Mouse (Mus musculus) gastrocnemius, adult 18-20 months (tissue): ENCODE results near the gene Gpd1. TPM values are rescaled to one million over a fixed set of nuclear protein-coding genes. Genes with fewer than 3 reads are reported as not detected.
"Not testable (repeated sequence)": the region's sequence is repeated elsewhere in the genome, so short reads cannot be mapped to it uniquely, and the experiment has no call there.

Experiments
- DNase-seq: peaks from one replicate; pipeline ENCODE4 v3.0.0; 2021; ENCODE audit warnings: low spot score
- total RNA-seq, 2 experiments: library from RNA; stranded (reverse); gene quantifications; 2 replicates each; pipeline ENCODE4 v1.2.3; 2021

Gene Gpd1
- total RNA-seq, 2 experiments from 2014 or later, result 366 to 449 TPM

DNA sequence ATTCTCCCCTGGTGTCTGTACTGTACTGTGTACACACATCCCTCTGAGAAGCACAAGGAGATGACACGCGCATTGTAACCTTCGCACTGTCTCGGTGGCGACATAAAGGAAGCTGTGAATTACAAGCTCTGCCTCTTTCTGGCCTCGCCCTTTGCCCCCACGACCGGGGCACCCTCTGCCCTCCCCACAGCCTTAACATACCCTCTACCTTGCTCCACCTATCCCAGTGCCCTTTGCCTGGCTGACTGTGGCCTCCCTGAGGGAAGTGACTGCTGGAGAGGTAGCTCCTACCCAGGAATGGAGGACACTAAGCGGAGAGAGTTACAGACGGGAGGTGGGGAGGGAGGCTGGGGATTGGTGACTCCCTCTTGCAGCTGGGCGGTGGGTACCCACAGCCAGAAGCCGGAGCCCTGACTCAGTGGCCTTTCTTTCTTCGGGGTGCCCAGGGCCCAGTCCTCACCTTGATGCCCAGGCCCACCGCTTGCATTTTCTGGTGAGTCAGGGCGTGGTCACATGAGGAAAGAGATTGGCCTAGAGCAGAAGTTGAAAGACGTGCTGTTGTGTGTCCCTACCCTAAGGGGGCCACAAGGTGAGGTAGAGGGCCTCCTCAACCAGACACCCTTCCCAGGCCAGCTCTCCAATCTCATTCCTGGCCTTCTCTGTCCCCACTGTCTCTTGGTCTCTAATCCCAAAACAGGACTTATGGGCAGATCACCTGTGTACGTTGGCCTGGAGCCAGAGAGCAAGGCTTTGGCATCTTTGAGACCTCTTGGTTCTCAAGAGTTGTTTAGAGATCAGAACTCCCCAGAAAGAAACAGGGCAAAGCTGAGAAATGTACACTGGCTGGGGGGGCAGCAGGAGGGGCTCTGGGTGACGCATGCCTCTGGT is 16.9 kb upstream of the Gpd1 start:
- no peak for DNase-seq

DNA sequence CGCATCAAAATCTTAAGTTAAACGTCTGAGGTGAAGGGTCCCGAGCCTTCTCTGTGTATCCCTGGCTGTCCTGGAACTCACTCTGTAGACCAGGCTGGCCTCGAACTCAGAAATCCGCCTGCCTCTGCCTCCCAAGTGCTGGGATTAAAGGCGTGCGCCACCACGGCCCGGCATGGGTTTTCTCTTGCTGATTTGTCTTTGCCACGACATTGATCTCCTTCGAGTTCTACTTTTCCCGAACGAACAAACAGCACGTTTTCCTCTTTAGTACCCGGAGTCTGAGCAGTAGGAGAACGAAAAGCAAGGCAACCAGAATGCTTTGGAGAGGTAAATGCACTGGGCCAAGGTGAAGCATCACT is 15.7 kb upstream of the Gpd1 start:
- DNase-seq, result not testable (repeated sequence)

DNA sequence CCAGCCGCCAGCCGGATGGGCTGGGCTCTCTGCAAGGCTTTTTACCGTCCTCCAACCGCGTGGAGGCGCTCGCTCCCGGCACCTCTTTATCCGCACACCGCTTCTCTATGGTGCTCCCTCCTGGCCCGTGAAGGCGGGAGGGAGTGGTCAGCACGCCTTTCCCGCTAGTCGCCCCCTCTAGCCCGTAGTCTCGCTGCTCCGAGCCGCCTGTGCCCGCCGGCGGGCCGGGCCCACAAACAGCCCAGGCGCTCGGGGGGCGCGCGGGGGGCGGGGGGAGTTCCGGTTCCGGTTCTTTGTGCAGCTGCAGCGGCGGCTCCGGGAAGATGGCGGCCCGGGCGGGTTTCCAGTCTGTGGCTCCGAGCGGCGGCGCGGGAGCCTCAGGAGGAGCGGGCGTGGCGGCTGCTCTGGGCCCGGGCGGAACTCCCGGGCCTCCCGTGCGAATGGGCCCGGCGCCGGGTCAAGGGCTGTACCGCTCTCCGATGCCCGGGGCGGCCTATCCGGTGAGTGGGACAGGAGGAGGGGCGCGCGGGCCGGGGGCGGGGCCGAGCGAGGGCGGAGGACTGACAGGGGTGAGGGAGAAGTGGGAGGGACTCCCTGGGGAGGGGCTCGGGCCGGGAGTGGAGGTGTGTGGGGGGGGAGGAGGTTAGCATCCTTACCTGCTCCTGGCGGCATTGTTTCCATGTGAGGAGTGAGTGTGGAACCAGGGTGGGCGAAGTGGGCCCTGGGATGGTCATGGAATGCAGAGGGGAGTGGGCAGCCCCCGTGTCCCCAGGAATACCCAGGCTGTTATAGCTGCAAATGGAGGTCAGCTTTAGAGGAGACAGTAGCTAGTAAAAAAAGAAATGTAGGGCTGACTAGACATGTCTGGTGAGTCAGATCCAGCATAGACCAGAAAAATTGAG is 15.1 kb upstream of the Gpd1 start, which contains the start of gene Smarcd1:
Gene Smarcd1, plus strand, starts transcription at position 131 of the 902 bp plus-strand sequence.
- peak; percentile 93 for DNase-seq

GRCm38 (mm10) chr15:99703104-99703503 is 14.2 kb upstream of the Gpd1 start:
- DNase-seq, result no peak

DNA sequence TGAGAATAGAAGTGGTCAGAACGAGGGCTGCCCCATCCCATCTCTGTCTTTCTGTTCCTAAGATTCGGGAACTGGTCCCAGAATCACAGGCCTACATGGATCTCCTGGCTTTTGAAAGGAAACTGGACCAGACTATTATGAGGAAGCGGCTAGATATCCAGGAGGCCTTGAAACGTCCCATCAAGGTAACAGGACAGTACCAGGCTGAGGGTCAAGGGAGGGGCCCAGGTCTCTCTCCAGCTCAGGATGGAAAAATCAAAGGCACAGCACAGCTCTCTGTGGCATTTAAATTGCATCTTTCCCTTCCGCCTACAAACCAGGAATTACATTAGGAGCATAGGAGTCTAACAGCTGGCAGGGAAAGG is 13.7 kb upstream of the Gpd1 start:
- no peak for DNase-seq

DNA sequence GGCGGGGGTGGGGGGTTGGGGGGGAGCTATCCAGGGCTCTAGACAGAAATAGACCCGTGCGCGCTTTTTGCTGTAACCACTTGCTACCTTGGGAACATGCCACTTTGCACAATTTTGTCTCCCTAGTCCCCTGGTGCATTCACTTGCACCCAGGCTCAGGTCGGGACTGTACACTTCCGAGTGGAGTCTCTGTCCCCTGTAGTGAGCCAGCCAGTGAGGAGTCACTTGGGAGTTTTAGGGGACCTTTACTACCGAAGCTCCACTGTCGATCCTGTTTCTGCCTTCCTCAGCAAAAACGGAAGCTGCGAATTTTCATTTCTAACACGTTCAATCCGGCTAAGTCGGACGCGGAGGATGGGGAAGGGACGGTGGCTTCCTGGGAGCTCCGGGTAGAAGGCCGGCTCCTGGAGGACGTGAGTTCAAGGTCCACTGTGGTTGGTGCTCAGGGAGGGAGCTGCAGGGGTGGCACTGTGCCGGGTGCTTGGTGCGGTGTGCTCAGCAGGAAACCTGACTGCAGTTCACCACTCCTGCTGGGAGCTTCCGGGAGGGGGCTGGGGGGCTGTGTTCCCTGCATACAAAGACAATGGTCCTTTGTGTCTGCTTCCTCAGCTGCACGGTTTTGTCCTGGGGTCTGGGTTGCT is 13.2 kb upstream of the Gpd1 start:
- DNase-seq, result no peak

DNA sequence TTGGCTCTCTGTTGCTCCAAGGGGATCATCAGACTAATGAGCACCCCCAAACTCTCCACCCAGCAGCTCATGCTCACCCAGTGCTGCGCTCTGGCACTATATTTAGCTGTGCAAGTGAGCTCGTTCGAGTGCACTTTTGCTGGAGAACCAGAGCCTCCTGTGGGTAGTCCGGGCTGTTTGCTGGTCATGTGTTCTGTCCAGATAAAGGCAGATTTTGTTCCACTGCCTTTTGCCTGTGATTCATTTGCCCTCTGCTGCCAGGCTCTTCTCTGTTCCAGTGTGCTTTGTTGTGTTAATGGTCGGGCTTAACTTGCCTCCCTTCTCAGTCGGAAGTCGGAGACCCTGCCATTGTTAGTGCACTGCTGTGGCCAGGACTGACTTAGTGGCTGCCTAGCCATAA is 12.4 kb upstream of the Gpd1 start:
- no peak for DNase-seq

DNA sequence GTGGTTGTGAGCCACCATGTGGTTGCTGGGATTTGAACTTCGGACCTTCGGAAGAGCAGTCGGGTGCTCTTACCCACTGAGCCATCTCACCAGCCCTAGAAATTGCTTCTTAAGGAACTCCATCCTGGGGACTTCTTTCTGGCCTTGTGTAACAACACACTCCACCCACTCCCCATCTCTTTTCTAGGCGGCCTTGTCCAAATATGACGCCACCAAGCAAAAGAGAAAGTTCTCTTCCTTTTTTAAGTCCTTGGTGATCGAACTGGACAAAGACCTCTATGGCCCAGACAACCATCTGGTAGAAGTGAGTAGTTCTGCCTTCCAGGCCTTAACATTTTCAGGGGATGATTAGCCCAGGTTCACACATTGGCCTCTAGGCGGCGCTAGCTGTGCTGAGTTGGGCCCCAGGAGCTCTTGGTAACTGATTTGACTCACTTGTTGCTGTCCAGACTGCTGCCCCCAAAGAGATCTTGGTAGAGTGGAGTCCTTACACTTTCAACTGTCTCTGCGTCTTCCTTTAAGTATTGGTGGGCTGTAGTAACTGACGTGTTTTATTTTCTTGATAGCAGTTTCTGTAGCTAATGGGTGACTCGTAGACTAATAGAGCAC is 11.8 kb upstream of the Gpd1 start, which contains the start of gene Gm17349:
Gene Gm17349, minus strand, starts transcription at position 51 of the 609 bp plus-strand sequence.
- peak; percentile 60 for DNase-seq

- DNase-seq, result no peak
Measured at GRCm38 (mm10) chr15:99708176-99708575, 9.1 kb upstream of the Gpd1 start.

DNA sequence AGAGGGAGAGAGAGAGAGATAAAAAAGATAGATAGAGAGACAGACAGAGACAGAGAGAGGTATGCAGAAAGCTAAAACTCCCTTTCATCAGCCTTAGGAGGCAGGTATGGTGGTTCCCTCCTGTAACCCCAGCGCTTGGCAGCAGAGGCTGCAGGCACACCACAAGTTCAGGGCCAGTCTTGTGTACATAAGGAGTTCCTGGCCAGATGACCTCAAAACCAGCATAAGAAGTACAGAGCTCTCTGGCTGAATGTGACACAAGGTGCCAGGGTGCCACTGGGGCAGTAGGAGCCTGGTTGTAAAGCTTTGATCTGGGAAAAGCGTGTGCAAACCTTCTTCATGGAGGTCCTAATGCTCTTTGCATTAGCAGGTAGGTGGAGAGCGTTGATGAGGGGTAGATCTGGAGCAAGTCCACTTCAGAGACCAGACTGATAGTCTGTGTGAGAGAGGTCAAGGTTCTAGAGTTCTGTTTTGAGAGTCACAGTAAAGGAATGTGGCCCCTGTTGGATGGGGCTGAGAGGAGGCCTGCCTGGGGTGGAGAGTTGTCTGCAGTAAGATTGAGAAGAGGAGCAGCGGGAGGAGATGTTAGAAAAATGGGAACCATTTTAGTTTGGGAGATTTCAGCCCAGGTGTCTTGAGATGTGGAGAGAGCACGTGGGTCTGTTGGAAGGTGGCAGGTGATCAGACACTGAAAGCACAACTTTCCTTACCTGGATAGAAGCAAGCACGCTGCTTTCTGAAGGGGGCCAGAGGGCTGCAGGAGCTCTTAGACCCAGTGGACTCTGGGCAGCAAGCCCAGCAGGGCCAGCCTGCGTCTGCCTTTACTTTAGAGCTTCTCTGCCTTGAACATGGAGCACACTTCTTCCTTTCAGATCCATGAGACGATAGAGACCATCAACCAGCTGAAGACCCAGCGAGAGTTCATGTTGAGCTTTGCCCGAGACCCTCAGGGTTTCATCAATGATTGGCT is 6.8 kb upstream of the Gpd1 start:
- DNase-seq, result no peak

DNA sequence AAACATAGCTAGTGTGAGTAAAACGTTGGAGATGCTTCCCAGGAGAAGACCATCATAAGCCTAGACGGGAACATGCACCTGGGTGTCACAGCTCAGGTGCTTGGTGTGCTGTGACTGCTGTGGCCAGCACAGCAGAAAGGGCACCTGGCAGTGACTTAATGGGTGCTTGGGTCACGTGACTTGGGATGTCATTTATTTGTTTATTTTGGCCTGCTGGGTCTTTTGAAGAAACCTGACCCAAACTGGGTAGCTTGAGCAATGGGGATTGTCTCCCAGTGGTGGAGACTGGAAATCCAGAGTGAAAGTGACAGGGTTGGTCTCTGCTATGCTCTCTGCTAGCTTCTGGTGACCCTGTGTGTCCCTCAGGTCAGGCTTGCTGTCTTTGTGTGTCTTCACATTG is 5.8 kb upstream of the Gpd1 start:
- no peak for DNase-seq

DNA sequence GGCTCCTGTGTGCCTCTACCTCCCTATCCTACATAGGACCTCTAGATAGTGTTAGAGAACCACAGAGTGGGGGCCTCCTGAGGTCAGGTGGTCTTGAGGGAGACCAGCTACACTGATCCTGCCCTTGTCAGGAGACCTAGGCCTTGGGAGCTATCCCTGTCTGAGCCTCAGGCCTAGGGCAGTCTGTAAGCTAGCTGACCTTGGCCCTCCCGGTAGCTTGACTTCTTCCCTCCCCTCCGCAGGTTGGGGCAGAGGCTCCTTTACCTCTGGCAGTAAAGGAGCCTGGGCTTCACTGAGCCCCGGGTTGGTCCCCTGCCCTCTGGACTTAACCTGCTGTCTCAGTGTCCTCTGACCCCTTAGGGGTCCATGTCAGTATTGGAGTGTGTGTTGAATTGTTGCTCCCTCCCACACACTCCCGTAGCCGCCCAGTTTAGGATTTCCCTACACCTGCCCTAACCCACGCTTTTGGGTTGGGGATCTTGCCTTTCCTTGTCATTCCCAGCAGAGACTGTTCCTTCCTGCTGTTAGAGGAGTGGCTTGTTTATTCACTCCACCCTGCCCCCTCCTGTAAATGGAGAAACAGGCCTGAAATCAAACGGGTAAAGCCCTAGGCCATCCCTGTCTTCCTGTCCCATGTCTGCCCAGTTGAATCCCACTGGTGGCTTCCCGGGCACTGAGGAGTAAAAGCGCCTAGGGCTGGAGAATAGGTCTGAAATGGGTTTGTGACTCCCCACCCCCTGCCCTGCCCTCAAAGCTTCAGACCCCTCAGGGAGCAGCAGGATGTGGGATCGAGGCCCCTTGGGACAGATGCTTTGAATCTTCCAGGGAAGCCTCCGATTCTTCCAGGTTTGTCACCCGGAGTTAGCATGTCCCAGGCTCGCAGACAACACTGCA is 4.4 kb upstream of the Gpd1 start:
- no peak for DNase-seq

- DNase-seq, result no peak
Measured at GRCm38 (mm10) chr15:99713569-99713968, 3.7 kb upstream of the Gpd1 start.

- DNase-seq, result no peak
Measured at GRCm38 (mm10) chr15:99714206-99714605, 3.1 kb upstream of the Gpd1 start.

DNA sequence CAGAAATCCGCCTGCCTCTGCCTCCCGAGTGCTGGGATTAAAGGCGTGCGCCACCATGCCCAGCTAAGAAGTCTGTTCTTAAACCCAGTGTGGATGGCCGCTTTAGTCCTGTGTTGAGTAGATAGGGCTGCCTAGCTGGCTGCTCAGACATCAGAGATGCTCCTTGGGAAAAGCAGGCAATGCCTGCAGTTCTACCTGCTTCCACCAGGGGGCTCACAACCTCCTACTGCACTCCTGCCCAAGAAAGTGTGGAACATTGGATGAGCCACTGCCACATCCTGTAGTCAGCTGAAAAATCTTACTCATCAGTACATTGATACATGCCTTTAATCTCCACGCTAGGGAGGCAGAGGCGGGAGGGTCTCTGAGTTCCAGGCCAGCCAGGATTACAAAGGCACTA is 2.5 kb upstream of the Gpd1 start:
- peak; percentile 87 for DNase-seq

GRCm38 (mm10) chr15:99715361-99715865 is 1.9 kb upstream of the Gpd1 start:
- DNase-seq, result no peak

- no peak for DNase-seq
Measured at GRCm38 (mm10) chr15:99715982-99716746, 1.2 kb upstream of the Gpd1 start.

DNA sequence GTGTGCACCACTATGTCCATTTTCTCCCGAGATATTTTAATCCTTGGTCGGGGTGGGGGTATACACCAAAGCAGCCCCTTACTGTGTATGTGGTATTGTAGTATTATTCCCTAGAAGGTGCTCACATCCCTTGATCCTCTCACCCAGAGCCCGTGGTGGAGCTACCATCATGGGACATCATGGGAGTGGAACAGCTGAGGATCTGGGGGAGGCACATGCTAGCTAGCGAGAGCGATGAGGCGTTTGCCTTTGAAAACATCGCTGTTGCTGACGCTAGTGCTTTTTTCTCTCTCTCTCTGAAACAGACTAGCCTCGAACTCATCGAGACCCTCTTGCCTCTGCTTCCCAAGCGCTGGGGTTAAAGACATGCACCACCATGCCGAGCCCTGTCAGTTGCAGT is 501 bp upstream of the Gpd1 start:
- DNase-seq, result no peak
